Mouse (Mus musculus) mature B cell (primary cell): ENCODE results near the gene Vps13d.
"Not testable (repeated sequence)": the region's sequence is repeated elsewhere in the genome, so short reads cannot be mapped to it uniquely, and the experiment has no call there.

Source experiments
- in situ Hi-C: fragments of 300-500 bp; cut with MboI; formaldehyde crosslinking; loops from 2 replicates; pipeline ENCODE4 v1.14.3; 2019

Gene Vps13d

DNA sequence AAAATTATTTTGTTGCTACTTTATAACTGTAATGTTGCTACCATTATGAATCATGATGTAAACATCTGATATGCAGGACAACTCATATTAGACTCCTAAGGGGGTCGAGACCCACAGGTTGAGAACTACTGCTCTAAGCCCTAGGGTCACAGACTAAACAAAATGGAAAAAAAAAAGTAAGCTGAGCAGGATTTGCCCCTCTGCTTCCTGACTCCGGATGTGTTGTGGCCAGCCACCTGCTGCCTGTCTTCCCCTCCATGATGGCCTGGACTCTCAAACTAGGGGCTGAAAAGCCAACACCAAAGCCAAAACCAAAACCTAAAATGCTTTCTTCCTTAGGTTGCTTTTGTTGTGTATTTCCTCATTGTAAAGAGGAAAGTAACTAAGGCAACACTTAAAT, 16.3 kb upstream of the Vps13d start:
- in situ Hi-C loops, result loop anchor here (5.0 kb wide), 1 partner anchor 76 kb away; no protein-coding TSS in a partner anchor

DNA sequence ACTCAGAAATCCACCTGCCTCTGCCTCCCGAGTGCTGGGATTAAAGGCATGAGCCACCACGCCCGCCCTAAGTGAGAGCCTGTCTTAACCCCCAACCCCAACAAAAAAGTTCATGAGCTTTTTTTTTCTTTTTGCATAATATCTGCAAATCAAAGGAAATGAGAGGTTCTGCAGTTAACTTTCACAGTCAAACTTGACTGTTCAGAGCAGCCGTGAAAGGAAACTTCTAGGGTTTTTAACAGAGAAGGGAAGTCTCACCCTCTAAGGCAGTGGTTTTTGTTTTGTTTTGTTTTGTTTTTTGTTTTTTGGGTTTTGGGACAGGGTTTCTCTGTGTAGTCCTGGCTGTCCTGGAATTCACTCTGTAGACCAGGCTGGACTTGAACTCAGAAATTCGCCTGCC, 15.8 kb upstream of the Vps13d start:
- in situ Hi-C loops, result loop anchor here (5.0 kb wide), 1 partner anchor 77 kb away; no protein-coding TSS in a partner anchor

DNA sequence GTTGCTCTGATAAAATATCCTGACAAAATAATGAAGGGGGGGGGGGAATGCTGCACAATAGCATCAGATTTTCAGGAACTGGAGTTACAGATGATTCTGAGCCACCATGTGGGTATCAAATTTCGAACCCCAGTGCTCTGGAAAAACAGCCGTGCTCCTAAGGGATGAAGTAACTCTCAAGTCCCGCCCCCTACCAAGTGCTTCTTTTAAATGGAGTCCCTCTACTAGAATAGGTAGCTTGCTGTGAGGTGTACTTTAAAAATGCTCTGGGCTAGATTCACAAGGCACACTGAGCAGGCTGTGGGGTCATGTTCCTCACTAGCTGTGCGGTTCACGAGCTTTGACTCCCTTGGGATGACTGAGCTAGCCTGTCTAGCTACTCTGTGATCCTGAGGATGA, 14.9 kb upstream of the Vps13d start:
- in situ Hi-C loops, result loop anchor here (5.0 kb wide), 1 partner anchor 78 kb away; no protein-coding TSS in a partner anchor

DNA sequence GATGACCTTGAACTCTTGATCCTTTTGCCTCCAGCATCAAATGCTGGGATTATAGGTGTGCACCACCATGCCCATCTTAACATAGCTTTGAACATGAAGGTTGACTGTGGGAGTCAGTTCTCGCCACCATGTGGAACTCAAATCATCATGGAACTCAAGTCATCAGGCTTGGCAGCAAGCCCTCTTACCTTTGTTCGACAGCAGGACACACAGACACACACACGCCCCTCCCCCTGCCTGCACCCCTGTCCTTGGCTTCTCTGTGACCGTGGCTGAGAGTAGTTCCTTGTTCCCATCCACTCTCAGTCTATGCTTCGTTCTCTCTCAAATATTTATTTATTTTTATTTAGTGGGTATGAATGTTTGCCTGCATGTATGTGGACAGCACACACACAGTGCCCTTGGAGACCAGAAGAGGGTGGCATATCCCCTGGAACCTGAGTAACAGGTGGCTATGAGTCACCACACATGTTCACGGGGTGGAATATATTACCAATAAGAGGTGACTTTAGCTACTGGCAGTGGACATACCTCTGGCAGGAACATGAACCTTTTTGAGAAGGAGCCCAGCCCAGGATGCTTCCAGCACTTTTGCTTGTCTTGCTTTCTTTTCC, 14.4 kb upstream of the Vps13d start:
- in situ Hi-C loops, result no loop called here

DNA sequence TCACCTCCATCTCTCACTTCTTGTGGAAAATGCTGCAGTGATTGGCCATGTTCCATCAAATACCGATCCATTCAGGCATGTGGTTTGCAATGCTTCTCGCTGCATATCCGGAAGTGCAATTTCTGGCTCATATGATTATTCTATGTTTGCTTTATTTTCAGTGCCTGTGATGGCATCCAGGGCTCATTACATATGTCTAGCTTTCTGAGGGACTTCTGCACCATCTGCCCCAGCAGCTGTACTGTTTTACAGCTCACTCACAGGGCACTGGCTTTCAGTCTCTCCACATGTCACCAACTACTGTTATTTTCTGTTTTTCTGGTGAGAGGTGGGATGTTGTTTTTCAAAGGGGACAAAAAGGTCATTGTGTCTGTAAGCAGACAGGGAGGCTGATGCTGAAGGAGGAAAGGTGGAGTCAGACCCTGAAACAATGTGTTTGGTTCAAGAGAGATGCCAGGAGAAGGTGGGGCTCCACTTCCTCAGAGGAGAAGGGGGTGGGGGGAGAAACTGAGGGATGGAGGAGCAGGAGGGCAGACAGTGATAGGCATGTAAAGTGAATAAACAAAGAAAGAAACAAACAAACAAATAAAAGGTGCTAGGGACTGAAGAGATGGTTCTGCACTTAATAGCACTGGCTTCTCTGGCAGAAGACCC, 13.0 kb upstream of the Vps13d start:
- in situ Hi-C loops, result no loop called here

DNA sequence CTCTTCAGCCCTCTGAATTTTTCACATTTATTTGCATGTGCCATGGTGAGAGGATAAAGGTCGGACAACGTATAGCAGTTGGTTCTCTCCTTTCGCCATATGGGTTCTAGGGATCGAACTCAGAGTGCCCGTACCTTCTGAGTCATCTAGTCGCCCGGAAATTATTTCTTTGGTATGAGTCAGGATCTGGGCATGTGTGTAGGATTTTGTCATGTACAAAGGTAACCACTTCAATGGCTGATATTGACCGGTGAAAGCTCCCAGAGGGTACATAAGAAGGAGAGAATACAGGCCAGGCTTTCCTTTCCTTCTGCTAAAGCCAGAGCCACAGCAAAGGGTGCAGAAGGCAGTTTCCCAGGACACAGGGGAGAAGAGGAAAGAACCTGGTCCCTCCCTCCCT, 10.0 kb upstream of the Vps13d start:
- in situ Hi-C loops, result no loop called here

DNA sequence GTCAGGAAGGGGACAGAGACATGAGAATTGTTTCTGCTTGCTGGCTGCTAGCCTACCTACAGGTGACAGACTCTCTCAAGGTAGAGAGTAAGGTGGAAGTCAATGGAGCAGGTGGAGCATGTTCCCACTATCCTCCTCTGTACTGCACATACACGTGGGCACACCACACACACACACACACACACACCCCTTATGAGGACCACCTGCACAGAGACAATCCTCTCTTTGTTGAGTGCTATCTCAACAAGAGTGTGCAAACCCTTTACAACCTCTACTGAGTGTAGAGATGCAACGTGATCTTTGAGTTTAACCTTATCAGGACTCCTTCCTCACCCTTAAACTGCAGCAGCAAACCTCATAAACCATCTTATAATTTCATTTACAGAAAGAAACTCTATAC, 8.5 kb upstream of the Vps13d start:
- in situ Hi-C loops, result no loop called here

DNA sequence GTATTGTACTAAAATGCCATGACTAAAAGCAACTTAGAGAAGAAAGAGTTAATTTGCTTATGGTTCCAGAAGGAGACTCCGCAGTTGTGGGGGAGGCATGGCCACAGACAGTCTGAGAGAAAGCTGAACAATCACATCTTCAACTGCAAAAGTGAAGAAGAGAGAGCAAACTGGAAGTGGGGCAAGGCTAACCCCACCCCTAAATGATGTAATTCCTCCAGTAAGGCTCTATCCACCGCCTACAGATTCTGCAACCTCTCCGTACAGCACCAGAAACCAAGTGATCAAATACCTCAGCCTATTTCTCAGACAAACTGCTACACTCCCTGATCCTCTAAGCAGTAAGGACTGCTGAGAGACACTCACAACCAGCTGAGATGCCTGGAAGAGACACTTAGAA, 6.6 kb upstream of the Vps13d start:
- in situ Hi-C loops, result no loop called here

DNA sequence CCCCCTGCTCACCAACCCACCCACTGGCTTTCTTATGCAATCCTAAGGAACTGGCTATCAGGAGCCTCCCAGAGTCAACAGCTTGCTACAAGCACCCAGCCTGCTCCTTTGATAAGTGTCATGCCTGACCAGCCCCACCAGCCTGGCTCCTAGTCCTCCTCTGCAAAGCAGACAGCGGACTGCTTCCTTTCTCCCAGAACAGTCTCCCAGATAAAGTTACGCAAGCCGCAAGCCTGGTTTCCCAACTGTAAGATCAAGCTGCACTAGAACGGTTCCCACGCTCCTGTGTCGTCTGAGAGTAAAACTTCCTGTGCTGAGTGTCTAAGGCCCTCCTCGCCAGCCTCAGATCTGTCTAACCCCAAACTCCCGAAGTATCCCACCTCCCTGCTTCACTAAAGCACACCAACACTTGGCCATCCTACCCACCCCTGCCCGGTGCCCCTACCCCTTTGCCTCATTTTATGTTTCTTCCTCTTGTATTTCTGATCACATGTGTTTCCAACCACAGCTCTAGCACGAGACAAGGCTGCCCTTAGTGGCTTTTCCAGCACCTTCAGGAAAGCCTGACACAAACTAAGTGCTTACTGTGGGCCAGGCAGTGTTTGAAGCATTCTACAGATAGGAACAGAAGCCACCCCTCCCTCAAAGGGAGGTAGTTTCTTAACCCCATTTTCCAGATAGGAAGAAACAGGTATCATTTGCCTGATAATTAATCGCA, 5.3 kb upstream of the Vps13d start:
- in situ Hi-C loops, result no loop called here

DNA sequence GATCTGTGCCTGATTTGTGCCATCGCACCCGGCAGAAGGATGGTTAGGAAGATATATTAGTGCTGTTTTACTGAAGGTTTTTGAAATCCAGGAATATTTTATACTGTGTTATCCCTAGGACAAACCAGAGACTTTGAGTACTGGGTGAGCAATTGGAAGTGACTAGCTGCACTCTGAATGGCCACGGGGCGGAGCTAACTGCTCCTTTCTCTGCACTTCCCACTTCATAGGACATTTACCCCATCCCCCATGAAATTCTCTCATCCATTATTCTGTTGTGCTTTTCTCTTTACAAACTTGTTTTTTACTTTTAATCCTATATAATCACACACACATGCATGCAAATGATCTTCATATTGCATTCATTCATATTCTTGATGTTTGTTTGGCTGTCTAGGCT, 1.8 kb upstream of the Vps13d start:
- in situ Hi-C loops, result no loop called here

DNA sequence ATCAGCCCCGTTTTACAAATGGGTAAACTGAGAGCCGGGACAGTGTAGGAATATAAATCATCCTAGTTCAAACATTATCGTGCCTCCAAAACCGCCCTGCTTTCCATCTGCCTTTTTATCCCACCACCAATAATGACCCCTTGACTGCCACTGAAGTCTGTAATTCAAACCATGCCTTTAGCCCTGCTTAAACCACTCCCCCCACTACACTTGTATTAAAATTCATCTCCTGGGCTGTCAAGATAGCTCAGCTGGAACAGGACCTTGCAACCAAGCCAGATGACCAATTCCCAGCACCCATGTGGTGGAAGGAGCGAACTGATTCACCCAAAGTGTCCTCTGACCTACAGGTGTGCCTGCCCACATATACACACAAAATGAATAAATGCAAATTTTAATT, 367 bp upstream of the Vps13d start:
- in situ Hi-C loops, result no loop called here

DNA sequence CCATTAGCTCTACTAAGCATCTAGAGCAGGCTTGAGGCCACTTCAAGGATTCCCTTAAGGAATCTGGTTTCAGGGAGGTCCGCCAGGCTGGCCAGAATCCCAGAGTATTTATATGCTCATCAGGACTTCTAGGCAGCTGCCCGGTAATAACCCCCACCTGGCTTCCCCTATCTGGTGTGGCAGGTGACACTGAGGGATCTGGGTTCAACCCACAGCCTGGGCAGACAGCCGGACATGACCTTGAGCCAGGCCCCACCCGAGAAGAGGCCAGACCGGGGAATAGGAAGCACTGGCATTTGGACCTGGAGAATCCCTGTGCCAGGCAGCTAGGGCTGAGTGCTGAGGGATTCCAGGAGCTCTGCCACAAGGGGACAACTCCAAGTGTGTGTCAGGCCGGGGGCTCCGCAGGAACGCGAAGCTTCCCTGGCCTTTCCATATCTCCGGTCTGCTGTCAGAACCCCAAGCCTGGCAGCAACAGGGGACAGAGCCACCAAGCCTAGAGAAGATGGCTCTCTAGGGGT, 754 bp downstream of the Vps13d start:
- in situ Hi-C loops, result no loop called here

DNA sequence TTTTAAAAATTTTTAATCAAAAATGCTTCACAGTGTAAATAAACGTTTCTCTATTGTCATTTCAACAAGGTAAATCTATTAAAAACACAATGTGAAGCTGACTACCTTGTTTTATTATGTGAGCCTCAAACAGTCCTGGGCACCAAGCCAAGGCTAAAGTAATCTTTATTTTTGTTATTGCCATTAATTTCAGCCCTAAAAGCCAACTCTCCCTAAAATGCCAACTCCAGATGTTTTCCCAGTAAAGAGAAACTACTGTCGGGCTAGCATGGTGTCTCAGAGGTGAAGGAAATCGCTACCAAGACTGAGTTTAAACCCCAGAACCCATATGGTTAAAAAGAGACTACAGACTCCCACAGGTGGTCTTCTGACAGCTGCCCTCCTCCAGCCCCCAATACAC, 1.4 kb downstream of the Vps13d start:
- in situ Hi-C loops, result no loop called here

DNA sequence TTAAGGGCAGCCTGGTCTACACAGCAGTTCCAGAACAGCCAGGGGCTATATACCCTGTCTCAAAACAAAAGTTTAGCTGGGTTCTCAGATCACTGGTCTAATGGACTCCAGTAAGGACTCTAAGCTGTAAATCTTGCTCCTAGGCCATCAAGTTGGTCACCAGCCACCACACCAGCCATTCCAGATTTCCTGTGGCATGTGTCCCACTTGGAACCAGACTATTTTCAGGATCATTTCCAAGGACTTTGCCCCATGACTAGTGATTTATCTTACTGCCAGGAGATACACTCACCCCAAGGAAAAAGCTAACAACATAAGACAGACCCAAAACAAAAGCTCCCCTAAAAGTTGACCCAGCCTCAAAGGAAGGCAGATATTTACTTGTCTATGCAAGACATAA, 2.1 kb downstream of the Vps13d start:
- in situ Hi-C loops, result no loop called here

DNA sequence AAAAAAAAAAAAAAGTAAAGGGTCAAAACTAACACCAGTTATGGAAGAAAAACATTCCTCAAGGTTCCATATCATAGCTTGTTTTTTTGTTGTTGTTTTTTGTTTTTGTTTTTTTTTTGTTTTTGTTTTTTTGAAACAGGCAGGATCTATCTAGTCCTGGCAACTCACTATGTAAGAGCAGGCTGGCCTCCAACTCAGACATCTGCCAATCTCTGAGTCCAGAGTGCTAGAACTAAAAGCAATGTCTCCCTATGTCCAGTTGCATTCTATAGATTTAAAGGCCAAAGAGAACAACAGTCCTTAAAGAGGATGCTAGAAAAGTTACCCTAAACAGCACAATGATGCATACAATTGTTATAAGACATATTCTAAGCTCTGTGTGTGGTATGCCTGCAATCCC, 6.2 kb downstream of the Vps13d start:
- in situ Hi-C loops, result no loop called here

DNA sequence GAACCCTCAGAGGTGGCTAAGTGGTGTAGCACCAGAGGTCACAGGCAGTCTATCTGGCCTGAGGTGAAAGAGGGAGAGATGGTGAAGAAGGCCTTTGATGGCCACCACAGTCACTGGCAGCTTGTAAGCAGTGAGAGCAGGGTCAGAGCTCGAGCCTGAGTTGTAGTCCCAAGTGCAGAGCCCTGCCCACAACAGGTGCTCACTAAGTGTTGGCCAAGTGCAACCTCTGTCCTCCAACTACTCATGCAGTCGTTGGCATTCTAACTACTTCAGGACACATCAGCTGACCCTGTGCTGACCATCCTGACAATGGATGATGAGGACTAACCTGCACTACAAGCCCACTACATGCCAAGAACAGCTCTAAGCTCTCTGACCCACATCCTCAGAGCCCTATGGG, 7.2 kb downstream of the Vps13d start:
- in situ Hi-C loops, result no loop called here

DNA sequence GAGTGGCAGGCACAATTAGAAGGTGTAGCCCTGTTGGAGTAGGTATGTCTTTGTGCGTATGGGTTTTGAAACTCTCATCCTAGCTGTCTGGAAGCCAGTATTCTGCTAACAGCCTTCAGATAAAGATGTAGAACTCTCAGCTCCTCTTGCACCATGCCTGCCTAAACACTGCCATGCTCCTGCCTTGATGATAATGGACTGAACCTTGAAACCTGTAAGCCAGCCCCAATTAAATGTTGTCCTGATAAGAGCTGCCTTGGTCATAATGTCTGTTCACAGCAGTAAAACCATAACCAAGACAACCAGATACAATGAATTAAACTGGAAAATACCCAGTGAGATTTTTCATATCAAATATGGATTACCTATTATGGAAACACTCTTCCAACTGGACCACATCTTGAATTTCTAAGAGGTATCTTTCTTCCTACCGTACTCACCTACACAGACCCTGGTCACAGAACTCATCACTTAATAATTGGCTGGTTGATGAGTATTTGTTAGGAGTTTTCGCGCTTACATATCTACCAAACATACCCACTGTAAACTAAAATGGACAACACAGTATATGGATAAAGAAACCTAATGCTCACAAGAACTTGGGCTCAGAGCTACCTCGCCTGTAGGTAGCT, 15.8 kb downstream of the Vps13d start:
- in situ Hi-C loops, result no loop called here

DNA sequence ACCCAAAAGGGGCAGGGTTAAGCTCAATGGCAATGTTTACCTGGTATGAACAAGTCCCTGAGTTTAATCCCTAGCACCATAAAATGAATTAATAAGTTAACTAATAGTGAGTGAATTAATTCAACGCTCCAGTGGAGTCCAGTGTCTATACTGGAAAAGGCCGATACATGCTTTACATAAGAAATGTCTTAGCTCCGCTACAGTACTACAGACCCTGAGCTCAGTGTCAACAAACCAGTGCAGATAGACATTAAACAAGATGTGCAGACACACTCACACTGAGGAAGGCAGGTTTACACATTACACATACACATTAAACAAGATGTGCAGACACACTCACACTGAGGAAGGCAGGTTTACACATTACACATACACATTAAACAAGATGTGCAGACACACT, 29.3 kb downstream of the Vps13d start:
- in situ Hi-C loops, result not testable (repeated sequence)

DNA sequence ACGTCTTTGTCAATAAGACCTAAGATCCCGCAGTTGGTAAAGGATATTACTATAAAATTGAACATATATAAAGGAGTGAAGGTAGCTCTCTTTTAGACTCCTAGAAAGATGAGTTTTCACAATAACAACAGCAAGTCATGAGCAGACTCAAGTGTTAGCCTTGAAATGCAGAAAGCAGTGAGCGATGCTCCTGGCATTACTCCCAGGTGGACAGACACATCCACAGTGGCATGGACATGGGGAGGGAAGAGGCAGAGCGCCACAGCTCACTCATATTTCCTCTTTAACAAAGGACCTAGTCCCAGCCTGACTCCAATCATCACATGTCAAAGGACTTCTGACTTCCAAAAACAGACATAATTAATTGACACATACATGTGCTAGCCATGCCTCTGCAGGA, 30.7 kb downstream of the Vps13d start:
- in situ Hi-C loops, result no loop called here

DNA sequence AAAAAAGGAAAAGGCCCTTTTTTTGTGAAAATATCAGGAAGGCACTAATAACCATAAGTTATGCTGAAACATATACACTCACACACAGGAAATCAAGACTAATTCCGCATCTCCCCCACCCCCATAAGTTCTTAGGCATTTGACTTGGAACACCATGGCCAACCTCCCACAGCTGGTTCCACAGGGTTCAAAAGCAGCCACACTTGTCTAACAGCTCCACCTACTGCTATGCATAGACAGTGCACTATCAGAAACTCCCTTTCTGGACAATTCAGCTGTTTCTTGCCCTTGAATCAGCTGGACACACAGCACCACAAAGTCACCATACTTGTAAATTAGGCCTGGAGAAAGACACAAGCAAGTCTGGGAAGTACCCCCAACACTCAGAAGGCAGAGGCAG, 33.6 kb downstream of the Vps13d start:
- in situ Hi-C loops, result no loop called here

DNA sequence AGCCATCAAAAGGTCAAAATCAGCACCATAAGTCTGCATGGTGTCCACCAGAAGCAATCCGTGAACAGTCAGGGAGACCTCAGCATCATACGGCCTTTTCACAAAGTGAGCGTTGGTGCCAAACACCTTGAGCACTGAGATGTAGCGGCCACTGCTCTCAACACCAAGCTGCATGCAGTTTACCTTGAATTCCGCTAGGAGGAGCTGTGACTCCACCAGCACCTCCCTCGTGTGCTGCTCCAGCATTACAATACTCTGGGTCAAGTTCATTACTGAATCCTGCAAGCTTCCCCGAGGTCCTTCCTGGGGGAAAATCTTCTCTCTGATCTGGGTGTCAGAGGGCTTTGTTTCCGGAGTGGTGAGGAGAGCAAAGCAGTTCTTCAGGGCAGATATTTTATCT, 38.8 kb downstream of the Vps13d start:
- in situ Hi-C loops, result no loop called here

DNA sequence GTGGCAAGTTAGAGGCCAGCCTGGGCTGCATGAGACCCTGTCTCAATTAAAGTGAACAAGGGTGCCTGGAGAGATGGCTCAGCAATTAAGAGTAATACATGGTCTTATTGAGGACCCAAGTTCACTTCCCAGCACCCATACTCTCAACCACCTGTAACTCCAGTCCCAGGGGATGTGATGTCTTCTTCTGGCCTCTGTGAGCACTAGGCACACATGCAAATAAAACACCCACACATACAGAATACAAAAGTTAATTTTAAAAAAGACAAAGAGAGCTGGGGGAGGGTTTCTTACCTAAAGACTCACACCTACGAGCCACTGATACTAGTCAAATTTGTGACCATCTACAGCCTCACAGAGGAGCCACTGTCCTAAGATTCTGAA, 43.7 kb downstream of the Vps13d start:
- in situ Hi-C loops, result no loop called here
